Mouse (Mus musculus) stomach, embryonic 15.5 days (tissue): ENCODE measurements around the gene Homer1. TPM values are rescaled to one million over a fixed set of nuclear protein-coding genes. Genes with fewer than 3 reads are reported as not detected.

Source experiments
- ATAC-seq: fragments of 200-750 bp; cut with Nextera tagmentation; 2 replicates; pipeline ENCODE4 v1.8.0; 2017; ENCODE audit warnings: low read depth, moderate number of reproducible peaks, moderate TSS enrichment; ENCODE audit not compliant: insufficient read depth, low FRiP score
- H3K27ac ChIP-seq: fragments of 300-500 bp; sonication (generic); 2 replicates; pipeline ENCODE4 v1.5.1; 2015; ENCODE audit warnings: mild to moderate bottlenecking, inconsistent platforms
- H3K27me3 ChIP-seq: fragments of 300-500 bp; sonication (generic); replicated peaks from 2 replicates; pipeline ENCODE4 v1.6.1; 2015; ENCODE audit warnings: inconsistent platforms
- H3K36me3 ChIP-seq: fragments of 300-500 bp; sonication (generic); 2 replicates; pipeline ENCODE4 v1.6.1; 2015; ENCODE audit warnings: inconsistent platforms
- H3K4me1 ChIP-seq: fragments of 300-500 bp; sonication (generic); 2 replicates; pipeline ENCODE4 v1.6.1; 2015; ENCODE audit warnings: inconsistent platforms
- H3K4me2 ChIP-seq: fragments of 300-500 bp; sonication (generic); 2 replicates; pipeline ENCODE4 v1.6.1; 2015; ENCODE audit warnings: mild to moderate bottlenecking, inconsistent platforms
- H3K4me3 ChIP-seq: fragments of 300-500 bp; sonication (generic); replicated peaks from 2 replicates; pipeline ENCODE4 v1.5.1; 2015; ENCODE audit warnings: inconsistent platforms
- H3K9ac ChIP-seq: fragments of 300-500 bp; sonication (generic); 2 replicates; pipeline ENCODE4 v1.6.1; 2015; ENCODE audit warnings: inconsistent platforms
- H3K9me3 ChIP-seq: fragments of 300-500 bp; sonication (generic); 2 replicates; pipeline ENCODE4 v1.6.1; 2016; ENCODE audit warnings: inconsistent platforms
- WGBS: fragments of 180-500 bp; shearing (Covaris S2); methylation state at CpG from one replicate; pipeline ENCODE4 v1.1.7; 2015; 5-methylcytosine and 5-hydroxymethylcytosine counted together
- polyA plus RNA-seq: library from polyadenylated mRNA; unstranded; fragments of >200 nt; fragmentation: Nextera tagmentation; extraction: Ambion mirVana; gene quantifications from 2 replicates; pipeline ENCODE4 v1.2.1, GENCODE M21; 2015

Gene Homer1
- polyA plus RNA-seq, 1 experiment from 2014 or later, result 5.1 TPM

- ATAC-seq, result peak; percentile 90
- H3K36me3 ChIP-seq, result no peaks in the 10 kb centered on the region
- WGBS, result 67% methylated on average over 1 of the region's 1 CpGs
Measured at GRCm38 (mm10) chr13:93381301-93381700, 81.9 kb downstream of the Homer1 start.

DNA sequence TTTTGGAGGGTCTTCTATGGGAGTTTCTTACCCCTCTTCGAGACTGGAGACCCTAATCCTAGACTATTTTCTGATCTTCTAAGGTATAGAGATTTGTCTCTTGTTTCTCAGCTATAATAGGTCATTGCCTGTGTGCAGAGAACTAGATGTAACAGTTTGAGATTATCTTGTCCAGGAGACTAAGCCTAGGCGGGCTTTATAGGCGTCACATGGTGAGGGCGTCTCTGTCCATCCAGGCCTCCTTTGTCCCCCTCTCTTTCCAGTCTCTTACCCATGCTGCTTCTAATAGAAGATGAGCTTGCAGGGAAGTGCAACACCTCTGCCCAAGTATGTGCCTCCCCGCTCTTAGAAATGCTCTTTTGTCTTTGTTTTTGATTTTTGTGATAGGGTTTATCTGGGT lies 83.7 kb downstream of the Homer1 start:
- no peak overlapping the region for H3K4me3 ChIP-seq
- ATAC-seq, result no peak
- H3K4me1 ChIP-seq, result no peaks in the 10 kb centered on the region
- no peaks in the 10 kb centered on the region for H3K9me3 ChIP-seq
- 77% methylated on average over 5 of the region's 5 CpGs for WGBS
- H3K27me3 ChIP-seq, result no peaks in the 10 kb centered on the region
- H3K4me2 ChIP-seq, result no peak overlapping the region
- no peak overlapping the region for H3K9ac ChIP-seq
- H3K27ac ChIP-seq, result no peak overlapping the region
- H3K36me3 ChIP-seq, result no peaks in the 10 kb centered on the region

More at GRCm38 (mm10) chr13:93381301-93381700, 81.9 kb downstream of the Homer1 start:
- Histone ChIP-seq H3K9ac (no peak overlapping the region), H3K4me3 (no peak overlapping the region), H3K4me2 (no peak overlapping the region), H3K4me1 (no peaks in the 10 kb centered on the region), H3K9me3 (no peaks in the 10 kb centered on the region), H3K27me3 (no peaks in the 10 kb centered on the region), H3K27ac (no peak overlapping the region)

- no peak overlapping the region for H3K4me2 ChIP-seq
- WGBS, result 92% methylated on average over 2 of the region's 2 CpGs
- no peak overlapping the region for H3K4me3 ChIP-seq
- no peaks in the 10 kb centered on the region for H3K9me3 ChIP-seq
- no peak for ATAC-seq
- H3K9ac ChIP-seq, result no peak overlapping the region
- no peaks in the 10 kb centered on the region for H3K36me3 ChIP-seq
- no peaks in the 10 kb centered on the region for H3K4me1 ChIP-seq
- no peak overlapping the region for H3K27ac ChIP-seq
- H3K27me3 ChIP-seq, result no peaks in the 10 kb centered on the region
Measured at GRCm38 (mm10) chr13:93383620-93384019, 84.2 kb downstream of the Homer1 start.

- Histone ChIP-seq H3K9ac (no peak overlapping the region), H3K9me3 (no peaks in the 10 kb centered on the region), H3K4me2 (no peak overlapping the region), H3K27me3 (no peaks in the 10 kb centered on the region), H3K4me1 (no peaks in the 10 kb centered on the region), H3K4me3 (no peak overlapping the region), H3K36me3 (no peaks in the 10 kb centered on the region), H3K27ac (no peak overlapping the region)
- WGBS, result 75% methylated on average over 1 of the region's 1 CpGs
- no peak for ATAC-seq
Measured at GRCm38 (mm10) chr13:93384481-93384880, 85.0 kb downstream of the Homer1 start.

DNA sequence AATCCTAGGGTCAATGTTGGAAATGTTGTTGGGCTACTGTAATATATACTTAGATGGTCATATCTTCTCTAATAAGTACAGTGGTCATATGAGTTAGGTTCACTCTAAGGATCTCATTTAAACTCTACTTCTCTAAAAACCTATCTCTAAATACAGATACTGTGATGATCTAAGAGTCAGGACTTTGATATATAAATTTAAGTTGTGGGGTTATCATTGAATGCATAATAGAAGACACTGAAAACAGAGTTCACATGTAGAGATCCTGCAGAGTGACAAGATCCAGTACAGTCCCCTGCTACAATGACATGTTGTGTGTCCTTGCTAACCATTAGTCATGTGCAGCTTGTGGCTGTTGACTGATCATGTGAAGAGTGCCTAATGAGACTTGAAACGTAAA lies 85.7 kb downstream of the Homer1 start:
- no peak for ATAC-seq
- H3K4me1 ChIP-seq, result no peaks in the 10 kb centered on the region
- H3K27ac ChIP-seq, result no peak overlapping the region
- no peak overlapping the region for H3K4me3 ChIP-seq
- no peak overlapping the region for H3K9ac ChIP-seq
- no peaks in the 10 kb centered on the region for H3K36me3 ChIP-seq
- no peak overlapping the region for H3K4me2 ChIP-seq
- no peaks in the 10 kb centered on the region for H3K27me3 ChIP-seq
- 71% methylated on average over 1 of the region's 1 CpGs for WGBS
- H3K9me3 ChIP-seq, result no peaks in the 10 kb centered on the region

DNA sequence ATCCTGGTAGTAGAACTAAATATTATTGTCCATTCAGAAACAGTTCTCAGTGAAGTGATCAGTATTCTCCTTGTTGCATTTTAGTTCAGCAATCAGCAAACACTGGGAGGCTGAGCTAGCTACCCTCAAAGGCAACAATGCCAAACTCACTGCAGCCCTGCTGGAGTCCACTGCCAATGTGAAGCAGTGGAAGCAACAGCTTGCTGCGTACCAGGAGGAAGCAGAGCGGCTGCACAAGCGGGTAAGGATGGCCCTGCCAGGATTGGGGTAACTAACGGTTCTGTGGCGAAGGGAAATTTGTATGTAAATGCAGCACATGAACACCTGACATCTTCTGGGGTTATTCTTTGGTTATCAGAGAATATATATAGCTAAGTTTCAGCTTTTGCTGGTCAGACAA lies 88.0 kb downstream of the Homer1 start:
- 89% methylated on average over 5 of the region's 5 CpGs for WGBS

GRCm38 (mm10) chr13:93388594-93389241 lies 89.3 kb downstream of the Homer1 start:
- 34% methylated on average over 7 of the region's 7 CpGs for WGBS
- H3K36me3 ChIP-seq, result no peaks in the 10 kb centered on the region
- no peak overlapping the region for H3K9ac ChIP-seq
- no peak overlapping the region for H3K4me3 ChIP-seq
- H3K9me3 ChIP-seq, result no peaks in the 10 kb centered on the region
- 0 out of 2 replicates have a peak overlapping the region, but pooled peaks have one; percentile 2 for H3K4me2 ChIP-seq
- peak overlapping the region; percentile 66 for H3K27ac ChIP-seq
- no peaks in the 10 kb centered on the region for H3K4me1 ChIP-seq
- no peaks in the 10 kb centered on the region for H3K27me3 ChIP-seq
- ATAC-seq, result peak; percentile 90

More for the DNA sequence above, 88.0 kb downstream of the Homer1 start:
- Histone ChIP-seq H3K4me3 (no peak overlapping the region), H3K27me3 (no peaks in the 10 kb centered on the region), H3K4me2 (no peak overlapping the region), H3K9ac (no peak overlapping the region), H3K36me3 (no peaks in the 10 kb centered on the region), H3K4me1 (no peaks in the 10 kb centered on the region), H3K27ac (no peak overlapping the region), H3K9me3 (no peaks in the 10 kb centered on the region)
- no peak for ATAC-seq

DNA sequence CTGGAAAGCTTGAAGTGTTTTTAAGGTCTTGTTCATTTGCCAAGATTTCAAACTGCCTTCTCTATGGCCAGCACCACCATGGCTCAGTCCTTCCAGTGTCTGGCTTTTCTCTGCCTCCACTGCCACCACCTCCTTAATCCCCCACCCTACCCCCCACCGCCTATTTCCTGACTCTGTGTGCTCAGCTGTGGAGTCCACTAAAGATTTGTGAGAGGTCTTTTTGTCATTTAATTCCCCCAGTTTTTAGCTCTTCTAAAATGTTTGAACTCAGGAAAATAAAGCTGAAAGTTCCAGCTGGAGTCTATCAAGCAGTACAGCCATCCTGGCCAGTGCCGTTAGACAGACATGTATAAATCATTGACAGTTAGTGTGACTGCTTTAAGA lies 89.8 kb downstream of the Homer1 start:
- WGBS, result 27% methylated on average over 2 of the region's 2 CpGs

DNA sequence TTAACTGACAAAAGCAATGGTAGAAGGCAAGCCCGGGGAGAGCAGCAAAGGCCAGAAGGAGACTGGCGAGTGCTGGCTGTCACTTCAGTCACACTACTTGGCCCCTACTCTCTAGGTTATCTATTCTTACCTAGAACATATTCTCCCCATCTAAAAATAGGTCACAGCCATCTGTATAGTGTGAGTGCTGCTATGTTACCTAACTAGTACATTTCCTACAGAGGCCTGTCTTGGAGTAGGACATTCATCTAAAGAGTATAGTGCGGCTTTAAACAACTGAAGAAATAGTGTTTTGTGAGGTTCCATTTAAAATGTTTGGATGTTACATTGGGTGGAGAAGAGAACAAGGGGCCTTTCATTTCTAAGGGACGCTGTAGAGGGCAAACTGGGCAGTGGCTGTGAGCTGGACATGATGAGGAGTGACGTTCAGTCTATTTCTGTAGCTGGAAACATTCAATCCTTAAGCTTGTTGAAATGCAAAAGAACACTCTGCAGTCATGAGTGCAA lies 100.3 kb downstream of the Homer1 start:
- Histone ChIP-seq H3K27me3 (no peaks in the 10 kb centered on the region), H3K4me3 (no peak overlapping the region), H3K9ac (no peak overlapping the region), H3K36me3 (no peaks in the 10 kb centered on the region), H3K27ac (no peak overlapping the region), H3K4me1 (no peaks in the 10 kb centered on the region), H3K4me2 (no peak overlapping the region), H3K9me3 (no peaks in the 10 kb centered on the region)
- 83% methylated on average over 5 of the region's 5 CpGs for WGBS
- ATAC-seq, result no peak

More for the DNA sequence above, 89.8 kb downstream of the Homer1 start:
- H3K4me3 ChIP-seq, result no peak overlapping the region
- H3K9ac ChIP-seq, result no peak overlapping the region
- no peak overlapping the region for H3K4me2 ChIP-seq
- H3K27ac ChIP-seq, result peak overlapping the region; percentile 66
- H3K9me3 ChIP-seq, result no peaks in the 10 kb centered on the region
- H3K27me3 ChIP-seq, result no peaks in the 10 kb centered on the region
- no peaks in the 10 kb centered on the region for H3K36me3 ChIP-seq
- peak; percentile 61; the same call in 1 of the 2 replicates for ATAC-seq
- no peaks in the 10 kb centered on the region for H3K4me1 ChIP-seq

GRCm38 (mm10) chr13:93401947-93402346 lies 102.5 kb downstream of the Homer1 start:
- Histone ChIP-seq H3K36me3 (no peaks in the 10 kb centered on the region), H3K27me3 (no peaks in the 10 kb centered on the region), H3K9ac (no peak overlapping the region), H3K27ac (no peak overlapping the region), H3K4me3 (no peak overlapping the region), H3K4me1 (no peaks in the 10 kb centered on the region), H3K9me3 (no peaks in the 10 kb centered on the region), H3K4me2 (no peak overlapping the region)
- 76% methylated on average over 7 of the region's 7 CpGs for WGBS
- ATAC-seq, result no peak

DNA sequence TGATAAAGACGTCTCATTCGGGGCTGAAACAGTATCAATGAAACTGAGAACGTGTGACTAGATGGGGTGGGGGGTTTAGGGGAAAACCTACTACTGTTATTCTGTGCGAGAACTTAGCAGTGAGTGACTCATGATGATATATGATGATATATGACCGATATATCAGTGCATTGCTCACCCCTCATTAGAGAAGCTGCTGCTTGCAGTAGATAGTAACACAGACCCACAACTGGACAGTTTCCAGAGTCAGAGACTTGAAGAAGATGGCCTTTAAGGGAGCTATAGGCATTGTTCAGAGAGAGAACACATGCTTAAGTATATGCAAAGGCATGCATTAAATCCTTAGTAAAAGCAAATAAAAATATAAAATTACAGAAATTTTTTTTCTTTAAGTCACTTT lies 107.4 kb downstream of the Homer1 start:
- 82% methylated on average over 5 of the region's 5 CpGs for WGBS
- Histone ChIP-seq H3K4me2 (no peak overlapping the region), H3K9ac (no peak overlapping the region), H3K27me3 (no peaks in the 10 kb centered on the region), H3K9me3 (no peaks in the 10 kb centered on the region), H3K27ac (no peak overlapping the region), H3K36me3 (no peaks in the 10 kb centered on the region), H3K4me3 (no peak overlapping the region), H3K4me1 (no peaks in the 10 kb centered on the region)
- ATAC-seq, result no peak

DNA sequence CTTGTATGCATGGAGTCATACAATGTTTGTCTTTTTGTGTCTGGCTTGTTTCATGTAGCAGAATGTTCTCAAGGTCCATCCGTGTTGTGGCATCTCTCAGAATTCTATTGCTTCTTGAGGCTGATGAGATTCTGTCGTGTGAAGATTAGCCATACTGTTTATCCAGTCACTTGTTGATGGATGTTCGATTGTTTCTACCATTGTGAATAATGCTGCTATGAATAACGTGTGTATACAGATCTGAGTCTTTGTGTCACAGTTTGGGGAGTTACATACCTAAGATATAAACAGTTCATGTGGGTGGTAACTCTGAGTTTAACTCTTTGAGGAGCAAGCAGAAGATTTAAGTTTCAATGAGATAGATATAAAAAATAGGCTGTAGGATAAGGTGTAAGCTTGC lies 110.9 kb downstream of the Homer1 start:
- Histone ChIP-seq H3K4me2 (no peak overlapping the region), H3K27ac (no peak overlapping the region), H3K4me1 (no peaks in the 10 kb centered on the region), H3K27me3 (no peaks in the 10 kb centered on the region), H3K9ac (no peak overlapping the region), H3K9me3 (no peaks in the 10 kb centered on the region), H3K36me3 (no peaks in the 10 kb centered on the region), H3K4me3 (no peak overlapping the region)
- 48% methylated on average over 4 of the region's 4 CpGs for WGBS
- ATAC-seq, result no peak

GRCm38 (mm10) chr13:93415055-93415454 lies 115.6 kb downstream of the Homer1 start:
- 89% methylated on average over 5 of the region's 5 CpGs for WGBS
- Histone ChIP-seq H3K27me3 (no peaks in the 10 kb centered on the region), H3K4me3 (no peak overlapping the region), H3K9me3 (no peaks in the 10 kb centered on the region), H3K27ac (no peak overlapping the region), H3K36me3 (no peaks in the 10 kb centered on the region), H3K4me1 (no peaks in the 10 kb centered on the region), H3K9ac (no peak overlapping the region), H3K4me2 (no peak overlapping the region)
- ATAC-seq, result no peak
